Mouse (Mus musculus) heart, embryonic 14.5 days (tissue): ENCODE results near the gene Abcc12. TPM values are rescaled to one million over a fixed set of nuclear protein-coding genes. Genes with fewer than 3 reads are reported as not detected.

Experiments
- ATAC-seq: fragments of 200-750 bp; cut with Nextera tagmentation; 2 replicates; pipeline ENCODE4 v1.8.0; 2017; ENCODE audit warnings: low read depth, moderate TSS enrichment; ENCODE audit not compliant: insufficient number of reproducible peaks, insufficient read depth, low FRiP score
- H3K27ac ChIP-seq, 2 experiments: fragments of 200-500 bp in 1 of 2; fragments of 300-500 bp in 1 of 2; sonication (generic) in 1 of 2; replicated peaks in 1 of 2; 2 replicates each; pipeline ENCODE4 v1.5.1; 2012 to 2014; ENCODE audit warnings: low read depth in 2 of 2, low read length in 2 of 2, control low read depth in 1 of 2, mild to moderate bottlenecking in 1 of 2, mixed read lengths in 1 of 2; ENCODE audit not compliant: control insufficient read depth in 1 of 2, insufficient read depth in 1 of 2
- H3K27me3 ChIP-seq: fragments of 300-500 bp; sonication (generic); 2 replicates; pipeline ENCODE4 v1.6.1; 2014; ENCODE audit warnings: mild to moderate bottlenecking, low read length, control low read depth; ENCODE audit not compliant: control insufficient read depth, insufficient read depth
- H3K36me3 ChIP-seq: fragments of 300-500 bp; sonication (generic); 2 replicates; pipeline ENCODE4 v1.6.1; 2014; ENCODE audit warnings: mild to moderate bottlenecking, control low read depth, low read length, mixed read lengths; ENCODE audit not compliant: control insufficient read depth, insufficient read depth
- H3K4me1 ChIP-seq, 2 experiments: fragments of 200-500 bp in 1 of 2; fragments of 300-500 bp in 1 of 2; sonication (generic) in 1 of 2; 2 replicates each; pipeline ENCODE4 v1.6.1; 2012 to 2014; ENCODE audit warnings: low read length in 2 of 2, control low read depth in 1 of 2, mixed read lengths in 1 of 2; ENCODE audit not compliant: control insufficient read depth in 2 of 2, insufficient read depth in 2 of 2
- H3K4me2 ChIP-seq: fragments of 300-500 bp; sonication (generic); 2 replicates; pipeline ENCODE4 v1.6.1; 2014; ENCODE audit warnings: mild to moderate bottlenecking, low read length
- H3K4me3 ChIP-seq, 2 experiments: fragments of 200-500 bp in 1 of 2; fragments of 300-500 bp in 1 of 2; sonication (generic) in 1 of 2; 2 replicates each; pipeline ENCODE4 v1.5.1; 2012 to 2014; ENCODE audit warnings: low read length in 2 of 2, mild to moderate bottlenecking in 2 of 2, control low read depth in 1 of 2, low read depth in 1 of 2, moderate library complexity in 1 of 2; ENCODE audit not compliant: control insufficient read depth in 1 of 2, insufficient read depth in 1 of 2
- H3K9ac ChIP-seq: fragments of 300-500 bp; sonication (generic); 2 replicates; pipeline ENCODE4 v1.6.1; 2014; ENCODE audit warnings: mild to moderate bottlenecking, low read length
- H3K9me3 ChIP-seq: fragments of 300-500 bp; sonication (generic); 2 replicates; pipeline ENCODE4 v1.6.1; 2016; ENCODE audit warnings: low read length, control low read depth; ENCODE audit not compliant: control insufficient read depth
- WGBS: fragments of 180-500 bp; shearing (Covaris S2); extraction: QIAGEN DNeasy Blood & Tissue Kit; methylation state at CpG from one replicate; pipeline ENCODE4 v1.1.7; 2014; 5-methylcytosine and 5-hydroxymethylcytosine counted together
- polyA plus RNA-seq: library from polyadenylated mRNA; unstranded; fragments of >200 nt; fragmentation: Nextera tagmentation; extraction: Ambion mirVana; gene quantifications from 2 replicates; pipeline ENCODE4 v1.2.1, GENCODE M21; 2014

Abcc12 gene
- polyA plus RNA-seq = not detected in 2 replicates

DNA sequence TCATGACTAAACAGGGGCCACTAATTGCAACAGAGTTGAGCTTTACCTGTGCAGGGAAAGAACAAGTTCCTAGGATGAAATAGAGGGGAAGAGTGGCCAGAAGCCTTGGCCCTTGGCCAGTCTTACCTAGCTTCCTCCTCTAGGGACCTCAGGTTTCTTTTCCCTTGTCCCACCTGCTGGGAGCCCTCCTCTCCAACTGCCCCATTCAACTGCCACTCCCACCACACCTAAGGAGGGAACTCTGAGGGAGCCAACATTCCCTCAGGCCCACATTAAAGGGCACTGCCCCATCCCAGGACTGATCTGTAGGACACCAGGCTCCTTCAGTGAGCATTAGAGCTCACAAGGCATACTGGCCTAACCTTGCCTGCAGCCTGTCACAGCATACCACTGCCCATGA, at the start of gene Abcc12:
Gene Abcc12 (minus strand): TSS at position 229 of the 400 bp plus-strand sequence.
- Histone ChIP-seq H3K27me3 (no peaks in the 10 kb centered on the region), H3K9me3 (no peaks in the 10 kb centered on the region), H3K4me3 (no peak within 1 kb of the TSS), H3K4me1 (peaks cover 4 to 8% of the 10 kb centered on the region in 2 experiments; a peak in 3 of 4 replicates), H3K4me2 (no peak within 1 kb of the TSS), H3K36me3 (no peaks in the 10 kb centered on the region), H3K27ac (no peak within 1 kb of the TSS), H3K9ac (no peak within 1 kb of the TSS)
- ATAC-seq = no peak

GRCm38 (mm10) chr8:86630212-86630611, 49.7 kb upstream of the Abcc12 start:
- H3K4me2 ChIP-seq = no peak overlapping the region
- H3K27me3 ChIP-seq = no peaks in the 10 kb centered on the region
- peaks cover 32% of the 10 kb centered on the region for H3K36me3 ChIP-seq
- H3K4me1 ChIP-seq = peaks cover 4 to 29% of the 10 kb centered on the region in 2 experiments
- no peak overlapping the region for H3K4me3 ChIP-seq
- H3K9me3 ChIP-seq = no peaks in the 10 kb centered on the region
- no peak overlapping the region for H3K9ac ChIP-seq
- WGBS = 43% methylated on average over 5 of the region's 5 CpGs
- H3K27ac ChIP-seq = no peak overlapping the region
- ATAC-seq = no peak

GRCm38 (mm10) chr8:86624915-86625314, 44.4 kb upstream of the Abcc12 start:
- ATAC-seq = no peak
- WGBS = 30% methylated on average over 7 of the region's 7 CpGs
- peak overlapping the region; percentile 74 to 92 for H3K4me3 ChIP-seq
- no peaks in the 10 kb centered on the region for H3K27me3 ChIP-seq
- H3K27ac ChIP-seq = no peak overlapping the region
- H3K4me2 ChIP-seq = peak overlapping the region; percentile 77
- peaks cover 5 to 26% of the 10 kb centered on the region in 2 experiments; a peak in 3 of 4 replicates for H3K4me1 ChIP-seq
- H3K36me3 ChIP-seq = no peaks in the 10 kb centered on the region
- no peaks in the 10 kb centered on the region for H3K9me3 ChIP-seq
- peak overlapping the region; percentile 89 for H3K9ac ChIP-seq

GRCm38 (mm10) chr8:86623911-86624731, 43.6 kb upstream of the Abcc12 start, which contains the start of gene Lonp2:
Gene Lonp2, plus strand, starts transcription at chr8:86624043.
- Histone ChIP-seq H3K9me3 (no peaks in the 10 kb centered on the region), H3K4me2 (peak within 1 kb of the TSS; percentile 77), H3K4me3 (peak within 1 kb of the TSS; percentile 74 to 92), H3K9ac (peak within 1 kb of the TSS; percentile 89), H3K4me1 (peaks cover 5 to 24% of the 10 kb centered on the region in 2 experiments; a peak in 3 of 4 replicates), H3K27me3 (no peaks in the 10 kb centered on the region), H3K27ac (peak within 1 kb of the TSS; percentile 77 to 82), H3K36me3 (no peaks in the 10 kb centered on the region)
- WGBS = under 1% methylated on average over 61 of the region's 62 CpGs
- ATAC-seq = peak; percentile 100

DNA sequence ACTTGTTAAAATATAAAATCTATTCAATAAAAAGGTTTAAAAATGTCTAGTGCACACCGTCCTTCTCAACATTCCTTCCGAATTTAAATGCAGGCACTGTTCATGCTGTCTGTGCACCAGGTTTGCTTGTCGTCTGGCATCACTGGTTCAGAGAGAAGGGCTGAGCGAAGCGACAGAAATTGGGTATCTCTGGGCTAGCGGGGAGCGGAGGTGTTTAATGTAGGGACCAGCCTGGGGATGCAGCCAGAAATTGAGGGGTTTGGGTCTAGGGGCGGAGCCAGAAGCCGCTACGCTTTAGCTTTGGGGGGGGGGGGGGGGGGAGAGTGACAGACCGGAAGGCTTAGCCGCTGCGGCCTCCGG, 43.0 kb upstream of the Abcc12 start:
- no peaks in the 10 kb centered on the region for H3K9me3 ChIP-seq
- WGBS = 2% methylated on average over 13 of the region's 14 CpGs
- H3K4me1 ChIP-seq = peaks cover 5 to 18% of the 10 kb centered on the region in 2 experiments; a peak in 3 of 4 replicates
- ATAC-seq = no peak
- no peaks in the 10 kb centered on the region for H3K36me3 ChIP-seq
- peak overlapping the region in 1 of 2 experiments; percentile 77; a peak in 2 of 4 replicates for H3K27ac ChIP-seq
- no peaks in the 10 kb centered on the region for H3K27me3 ChIP-seq
- H3K9ac ChIP-seq = peak overlapping the region; percentile 72
- peak overlapping the region; percentile 54 to 92 for H3K4me3 ChIP-seq
- H3K4me2 ChIP-seq = peak overlapping the region; percentile 77

DNA sequence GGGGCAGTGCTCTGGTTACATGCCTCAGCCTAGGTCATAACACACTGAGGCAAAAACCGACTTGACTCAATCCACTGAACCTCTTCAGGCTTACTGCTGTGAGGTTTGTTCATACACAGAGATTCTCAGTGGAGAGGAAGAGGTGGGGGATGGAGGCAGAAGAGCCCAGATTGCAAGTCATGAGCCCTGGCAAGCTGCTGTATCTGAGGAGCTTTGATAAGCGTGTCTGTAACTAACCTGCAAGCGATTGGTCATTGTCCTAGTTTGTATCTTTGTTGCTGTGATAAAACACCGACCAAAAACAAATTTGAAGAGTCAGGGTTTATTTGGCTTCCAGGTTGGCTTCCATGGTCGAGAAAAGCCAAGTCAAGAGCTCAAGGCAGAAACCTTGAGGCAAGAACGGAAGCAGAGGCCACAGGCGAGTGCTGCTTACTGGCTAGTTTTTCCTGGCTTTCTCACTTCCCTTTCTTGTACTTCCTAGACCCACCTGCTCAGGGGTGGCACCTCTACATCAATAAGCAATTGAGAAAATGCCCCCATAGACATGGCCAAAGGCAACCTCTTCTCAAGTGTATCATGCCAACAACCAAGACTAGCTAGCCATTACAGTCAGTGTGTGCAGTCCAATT, 37.4 kb upstream of the Abcc12 start:
- no peak overlapping the region for H3K4me2 ChIP-seq
- H3K4me3 ChIP-seq = no peak overlapping the region
- no peak overlapping the region for H3K27ac ChIP-seq
- 59% methylated on average over 7 of the region's 7 CpGs for WGBS
- H3K27me3 ChIP-seq = no peaks in the 10 kb centered on the region
- ATAC-seq = no peak
- H3K4me1 ChIP-seq = no peaks in the 10 kb centered on the region
- H3K9ac ChIP-seq = no peak overlapping the region
- H3K36me3 ChIP-seq = no peaks in the 10 kb centered on the region
- H3K9me3 ChIP-seq = no peaks in the 10 kb centered on the region

- Histone ChIP-seq H3K4me3 (no peak overlapping the region), H3K27me3 (no peaks in the 10 kb centered on the region), H3K4me1 (no peaks in the 10 kb centered on the region), H3K36me3 (no peaks in the 10 kb centered on the region), H3K27ac (no peak overlapping the region), H3K4me2 (no peak overlapping the region), H3K9ac (no peak overlapping the region), H3K9me3 (no peaks in the 10 kb centered on the region)
- ATAC-seq = no peak
- 73% methylated on average over 6 of the region's 6 CpGs for WGBS
Measured at GRCm38 (mm10) chr8:86615095-86615769, 34.7 kb upstream of the Abcc12 start.
